Mouse (Mus musculus) B cell, adult 67 days (primary cell): Measurements from ENCODE around the gene Ythdf2. TPM values are rescaled to one million over a fixed set of nuclear protein-coding genes. Genes with fewer than 3 reads are reported as not detected.

ENCODE experiments used
- total RNA-seq, 2 experiments: library from RNA; stranded (reverse); gene quantifications; 4 replicates each; pipeline ENCODE4 v1.2.4; 2023

Gene Ythdf2
- total RNA-seq: 10 to 100 TPM; 87.3 to 92.0 TPM

DNA sequence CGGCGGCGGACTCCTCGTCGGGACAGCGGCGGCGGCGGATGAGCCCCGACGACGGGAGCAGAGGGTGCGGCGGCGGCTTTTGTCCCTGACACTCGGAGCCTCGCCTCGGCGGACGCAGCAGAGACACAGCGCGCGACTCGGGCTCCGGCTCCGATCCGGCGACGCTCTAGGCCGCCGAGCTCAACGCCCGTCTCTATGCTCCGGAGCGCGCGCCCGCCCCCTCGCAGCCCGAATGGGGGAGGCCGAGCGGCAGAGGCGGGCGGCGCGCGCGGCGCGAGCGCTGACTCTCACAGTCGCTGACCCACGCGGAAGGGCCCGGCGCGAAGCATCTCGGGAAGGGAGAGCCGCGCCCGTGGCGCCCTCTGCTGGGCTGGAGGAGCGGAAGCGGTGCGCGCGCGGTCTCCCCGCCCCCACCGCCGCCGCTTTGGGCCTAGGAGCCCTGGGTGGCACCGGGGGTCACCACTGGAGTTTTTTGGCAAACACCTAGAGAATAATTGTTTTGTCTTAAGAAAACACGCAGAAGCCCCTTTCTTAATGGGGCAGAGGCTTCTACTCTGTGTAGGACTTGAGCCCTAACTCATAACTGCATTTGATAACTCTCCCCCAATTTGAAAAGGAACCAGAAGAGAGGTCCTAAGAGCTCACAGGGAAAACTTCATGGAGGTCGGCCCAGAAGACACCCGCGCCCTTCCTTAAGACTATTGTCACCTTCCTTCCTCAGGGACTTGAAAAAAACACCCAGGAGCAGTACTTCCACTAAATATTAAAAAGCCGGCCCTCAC is at the start of gene Ythdf2:
Ythdf2 (minus strand) TSS at position 351 of the 782 bp plus-strand sequence.

DNA sequence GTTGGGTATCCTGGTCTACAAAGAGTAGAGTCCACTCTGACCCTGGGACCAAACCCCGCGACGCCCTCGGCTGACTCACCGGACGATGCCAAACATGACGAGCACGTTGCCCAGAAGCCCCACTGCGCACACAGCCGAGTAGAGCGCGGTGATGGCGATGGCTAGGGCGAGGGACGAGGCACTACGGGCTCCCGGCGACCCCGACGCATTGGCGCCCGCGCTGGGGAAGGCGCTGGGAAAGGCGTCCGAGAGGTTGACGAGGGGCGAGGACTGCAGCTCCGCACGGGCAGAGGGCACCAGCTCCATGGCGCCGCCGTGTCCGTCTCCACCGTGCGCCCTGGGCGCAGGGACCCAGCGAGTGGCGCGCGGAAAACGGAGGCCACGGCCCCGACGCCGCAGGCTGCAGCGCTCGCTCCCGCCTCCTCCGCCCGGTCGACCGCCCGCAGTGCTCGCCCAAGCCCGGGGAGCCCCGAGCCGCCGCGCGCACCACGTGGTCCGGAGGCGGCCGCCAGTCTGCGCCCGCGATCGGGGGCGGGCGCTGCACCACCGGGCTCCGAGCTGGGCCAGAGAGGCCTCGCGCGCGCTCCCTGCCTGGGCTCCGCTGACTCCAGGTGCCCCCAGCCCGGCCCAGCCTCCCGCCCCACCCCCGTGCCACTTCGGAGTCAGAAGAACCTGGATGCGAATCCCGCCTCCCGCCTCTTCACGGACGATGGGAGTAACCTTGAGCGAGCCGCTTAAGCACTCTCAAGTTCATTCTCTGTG is 67.8 kb downstream of the Ythdf2 start, which contains the start of gene Oprd1:
Oprd1 (minus strand) TSS at position 407 of the 762 bp plus-strand sequence.

Other genes with a start within 250 kb of the Ythdf2 start
- not detected for gene Gm10300, start 137.6 kb downstream of the Ythdf2 start, total RNA-seq
- gene Epb41, start 137.0 kb downstream of the Ythdf2 start, total RNA-seq: 10 to 100 TPM; 72.0 to 76.9 TPM
- not detected for gene Oprd1, start 67.8 kb downstream of the Ythdf2 start, total RNA-seq
- 10 to 100 TPM; 44.0 to 45.8 TPM for gene Gmeb1, start 49.3 kb upstream of the Ythdf2 start, total RNA-seq
- 10 to 100 TPM; 35.1 to 46.8 TPM for gene Taf12, start 62.1 kb upstream of the Ythdf2 start, total RNA-seq
- not detected for gene Rab42, start 91.1 kb upstream of the Ythdf2 start, total RNA-seq
- gene Trnau1ap, start 117.2 kb upstream of the Ythdf2 start, total RNA-seq: 10 to 100 TPM; 42.1 to 56.0 TPM
- gene Rcc1, start 141.3 kb upstream of the Ythdf2 start, total RNA-seq: 10 to 100 TPM; 17.3 to 18.8 TPM
- 10 to 100 TPM; 30.4 TPM for gene Phactr4, start 210.2 kb upstream of the Ythdf2 start, total RNA-seq